Mouse (Mus musculus): ENCODE data around the gene Lifr. TPM values are rescaled to one million over a fixed set of nuclear protein-coding genes. Genes with fewer than 3 reads are reported as not detected.
A peak's percentile ranks its signal among the peaks of the same experiment; 100 is the strongest.

The Lifr gene
- polyA plus RNA-seq, 1 experiment from 2014 or later: 7.6 TPM

- 63% methylated on average over 12 of the region's 12 CpGs for WGBS
- H3K27ac ChIP-seq (replicated peaks): no peak overlapping the region
- H3K36me3 ChIP-seq: no peaks in the 10 kb centered on the region
- peaks cover 15% of the 10 kb centered on the region; the same call in 1 of the 2 replicates for H3K4me1 ChIP-seq
- ATAC-seq (replicated peaks): peak; percentile 41; the same call in 1 of the 2 replicates
- no peak overlapping the region for H3K4me3 ChIP-seq
- no peaks in the 10 kb centered on the region for H3K9me3 ChIP-seq
- H3K4me2 ChIP-seq (replicated peaks): no peak overlapping the region
- H3K27me3 ChIP-seq: no peaks in the 10 kb centered on the region
- H3K9ac ChIP-seq (replicated peaks): no peak overlapping the region
Observed at GRCm38 (mm10) chr15:7224151-7224775, 133.8 kb downstream of the Lifr start.

DNA sequence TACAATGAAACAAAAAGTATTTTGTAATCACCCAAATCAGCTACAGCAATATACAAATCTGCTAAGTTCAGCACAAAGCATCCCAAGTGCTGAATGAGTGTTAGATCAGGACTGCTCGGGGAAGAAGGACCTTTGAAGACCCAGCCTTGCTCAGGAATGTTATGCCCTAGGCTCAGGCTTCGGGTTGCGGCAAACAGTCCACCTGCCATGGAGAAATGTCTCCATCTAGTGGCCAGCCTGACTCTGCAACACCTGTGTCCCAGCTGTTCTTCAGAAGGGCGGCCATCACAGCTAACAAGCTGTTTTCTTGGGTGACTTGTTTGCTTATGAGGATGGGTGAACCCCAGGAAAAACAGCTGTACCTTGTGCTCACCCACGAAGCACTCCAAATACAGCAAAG is 135.8 kb downstream of the Lifr start:
- Histone ChIP-seq H3K27ac (replicated peaks) (no peak overlapping the region), H3K9me3 (no peaks in the 10 kb centered on the region), H3K4me3 (no peak overlapping the region), H3K36me3 (no peaks in the 10 kb centered on the region), H3K27me3 (no peaks in the 10 kb centered on the region), H3K9ac (replicated peaks) (no peak overlapping the region), H3K4me2 (replicated peaks) (no peak overlapping the region), H3K4me1 (peaks cover 15% of the 10 kb centered on the region; the same call in 1 of the 2 replicates)
- peak; percentile 80 for ATAC-seq (replicated peaks)
- WGBS: 3% methylated on average over 5 of the region's 5 CpGs

DNA sequence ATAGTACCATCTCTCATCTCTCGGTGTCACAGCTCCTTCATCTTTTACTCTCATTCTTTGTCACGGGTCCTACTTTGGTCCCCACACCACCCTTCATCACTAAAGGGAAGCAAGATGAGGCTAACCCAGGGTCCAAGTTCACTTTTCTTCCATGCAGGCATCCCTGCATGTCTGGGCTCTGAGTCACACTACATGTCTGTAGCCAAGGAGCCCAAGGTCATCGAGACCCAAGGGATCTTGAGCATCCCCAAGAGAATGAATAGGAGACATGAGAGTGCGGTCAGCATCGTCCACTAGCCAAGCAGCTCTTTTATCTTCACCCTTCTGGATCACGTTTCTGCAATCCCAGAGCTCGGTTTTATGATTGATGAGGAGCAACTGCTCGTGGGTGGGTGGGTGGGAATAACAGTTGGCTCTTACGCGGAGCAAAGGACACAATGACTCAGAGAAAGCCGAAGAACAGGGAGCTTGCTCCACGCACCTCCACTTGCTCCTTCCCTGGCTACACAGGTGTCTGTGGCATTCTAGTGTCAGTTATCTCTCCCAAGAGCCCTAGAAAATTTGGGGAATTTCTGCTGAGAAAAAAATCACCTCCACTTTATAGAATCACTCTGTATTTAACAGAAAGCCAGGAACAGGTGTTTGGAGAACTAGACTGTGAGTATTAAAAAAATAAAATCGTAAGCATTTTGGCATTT is 143.1 kb downstream of the Lifr start:
- no peaks in the 10 kb centered on the region for H3K9me3 ChIP-seq
- no peak overlapping the region for H3K4me3 ChIP-seq
- H3K4me2 ChIP-seq (replicated peaks): no peak overlapping the region
- no peak overlapping the region for H3K9ac ChIP-seq (replicated peaks)
- no peaks in the 10 kb centered on the region for H3K27me3 ChIP-seq
- H3K4me1 ChIP-seq: no peaks in the 10 kb centered on the region
- WGBS: 96% methylated on average over 13 of the region's 13 CpGs
- no peak for ATAC-seq (replicated peaks)
- H3K27ac ChIP-seq (replicated peaks): no peak overlapping the region
- H3K36me3 ChIP-seq: no peaks in the 10 kb centered on the region

DNA sequence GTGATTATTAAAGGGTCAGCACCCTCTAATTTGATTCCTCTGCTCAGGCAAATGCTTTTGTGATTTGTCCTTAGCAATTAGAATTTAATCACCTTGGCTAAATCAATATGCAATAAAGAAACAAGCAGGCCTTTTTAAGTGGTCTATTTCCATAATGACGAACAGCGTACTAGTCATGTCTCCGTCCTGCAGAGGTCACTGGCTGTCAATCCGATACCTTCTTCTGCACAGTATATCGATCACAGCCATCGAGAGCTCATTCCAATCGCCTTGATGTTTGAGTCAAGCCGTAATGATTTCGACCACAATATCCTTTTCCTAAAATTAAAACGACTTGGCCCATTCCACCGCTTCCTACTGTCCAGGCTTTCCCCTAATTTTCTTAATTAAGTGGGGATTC is 149.5 kb downstream of the Lifr start:
- no peaks in the 10 kb centered on the region for H3K36me3 ChIP-seq
- no peak overlapping the region for H3K4me2 ChIP-seq (replicated peaks)
- no peak for ATAC-seq (replicated peaks)
- 74% methylated on average over 11 of the region's 11 CpGs for WGBS
- no peak overlapping the region for H3K27ac ChIP-seq (replicated peaks)
- no peak overlapping the region for H3K9ac ChIP-seq (replicated peaks)
- H3K27me3 ChIP-seq: no peaks in the 10 kb centered on the region
- no peaks in the 10 kb centered on the region for H3K9me3 ChIP-seq
- 0 out of 2 replicates have a peak, but pooled peaks cover 4% of the 10 kb centered on the region for H3K4me1 ChIP-seq
- no peak overlapping the region for H3K4me3 ChIP-seq

- no peak overlapping the region for H3K4me3 ChIP-seq
- H3K27ac ChIP-seq (replicated peaks): no peak overlapping the region
- H3K9me3 ChIP-seq: no peaks in the 10 kb centered on the region
- no peak overlapping the region for H3K9ac ChIP-seq (replicated peaks)
- H3K4me1 ChIP-seq: 0 out of 2 replicates have a peak, but pooled peaks cover 4% of the 10 kb centered on the region
- WGBS: 65% methylated on average over 3 of the region's 3 CpGs
- no peak overlapping the region for H3K4me2 ChIP-seq (replicated peaks)
- ATAC-seq (replicated peaks): 0 out of 2 replicates have a peak, but pooled peaks have one; percentile 5
- H3K36me3 ChIP-seq: no peaks in the 10 kb centered on the region
- no peaks in the 10 kb centered on the region for H3K27me3 ChIP-seq
Observed at GRCm38 (mm10) chr15:7240950-7241349, 150.5 kb downstream of the Lifr start.

- Histone ChIP-seq H3K4me3 (no peak overlapping the region), H3K27me3 (no peaks in the 10 kb centered on the region), H3K27ac (replicated peaks) (no peak overlapping the region), H3K4me1 (0 out of 2 replicates have a peak, but pooled peaks cover 4% of the 10 kb centered on the region), H3K9ac (replicated peaks) (no peak overlapping the region), H3K36me3 (no peaks in the 10 kb centered on the region), H3K4me2 (replicated peaks) (no peak overlapping the region), H3K9me3 (no peaks in the 10 kb centered on the region)
- ATAC-seq (replicated peaks): no peak
- WGBS: 76% methylated on average over 15 of the region's 15 CpGs
Observed at GRCm38 (mm10) chr15:7242161-7242850, 151.9 kb downstream of the Lifr start.

Other genes starting within 250 kb of the Lifr start
- gene Osmr, start 215.6 kb upstream of the Lifr start, polyA plus RNA-seq (2015; fragmentation: Nextera tagmentation; extraction: Ambion mirVana): 1.2 and 1.4 TPM in 2 replicates